Mouse (Mus musculus) megakaryocyte, embryonic 14.5 days (primary cell): ENCODE results near the gene Kcnq2.

ENCODE experiments used
- FLI1 ChIP-seq: IDR thresholded peaks from 2 replicates; pipeline ENCODE4 v1.6.1; 2012; ENCODE audit warnings: low read length, inconsistent platforms, mixed read lengths
- GATA1 ChIP-seq: IDR thresholded peaks from 3 replicates; pipeline ENCODE4 v1.6.1; 2012; ENCODE audit warnings: mixed read lengths, low read length, inconsistent platforms, borderline replicate concordance

- TF ChIP-seq GATA1, result no peak
- TF ChIP-seq FLI1, result no peak
Observed at GRCm38 (mm10) chr2:181072403-181072714, 62.7 kb downstream of the Kcnq2 start.
